Mouse (Mus musculus) thymus, adult 2 months (tissue): Measurements from ENCODE around the gene Ppp1r15b. TPM values are rescaled to one million over a fixed set of nuclear protein-coding genes. Genes with fewer than 3 reads are reported as not detected.

Experiments used
- DNase-seq: peaks from one replicate; pipeline ENCODE4 v3.0.0; 2021
- H3K27ac ChIP-seq: fragments of 200-500 bp; 2 replicates; pipeline ENCODE4 v1.5.1; 2012; ENCODE audit warnings: low read length, control low read depth; ENCODE audit not compliant: control insufficient read depth, insufficient read depth
- H3K27me3 ChIP-seq: fragments of 200-500 bp; 2 replicates; pipeline ENCODE4 v1.6.1; 2012; ENCODE audit warnings: mild to moderate bottlenecking, low read length, moderate library complexity, mixed read lengths; ENCODE audit not compliant: control insufficient read depth, insufficient read depth
- H3K36me3 ChIP-seq: fragments of 200-500 bp; 2 replicates; pipeline ENCODE4 v1.6.1; 2012; ENCODE audit warnings: mild to moderate bottlenecking, low read length, moderate library complexity; ENCODE audit not compliant: control insufficient read depth, insufficient read depth
- H3K4me1 ChIP-seq: fragments of 200-500 bp; replicated peaks from 2 replicates; pipeline ENCODE4 v1.6.1; 2012; ENCODE audit warnings: low read length; ENCODE audit not compliant: control insufficient read depth, insufficient read depth
- H3K4me3 ChIP-seq: fragments of 200-500 bp; 2 replicates; pipeline ENCODE4 v1.5.1; 2012; ENCODE audit warnings: mild to moderate bottlenecking, low read length, control low read depth, moderate library complexity; ENCODE audit not compliant: control insufficient read depth, insufficient read depth
- CTCF ChIP-seq: fragments of 200-500 bp; IDR thresholded peaks from 2 replicates; pipeline ENCODE4 v1.5.1; 2012; ENCODE audit warnings: mild to moderate bottlenecking, control low read depth, low read length, moderate library complexity, borderline replicate concordance; ENCODE audit not compliant: control insufficient read depth, poor library complexity, insufficient read depth; ENCODE audit errors: extremely low read depth
- POLR2A ChIP-seq: fragments of 200-500 bp; IDR thresholded peaks from 2 replicates; pipeline ENCODE4 v1.6.1; 2012; ENCODE audit warnings: mild to moderate bottlenecking, low read length, control low read depth, moderate library complexity; ENCODE audit not compliant: control insufficient read depth, poor library complexity, insufficient read depth; ENCODE audit errors: extremely low read depth
- WGBS: fragments of 180-500 bp; shearing (Covaris S2); methylation state at CpG from one replicate; pipeline ENCODE4 v1.1.7; 2018; 5-methylcytosine and 5-hydroxymethylcytosine counted together
- polyA plus RNA-seq: library from polyadenylated mRNA; depleted of rRNA; stranded (reverse); fragments of >200 nt; gene quantifications from 2 replicates; pipeline ENCODE4 v1.2.3, GENCODE M21; 2012

The Ppp1r15b gene
- polyA plus RNA-seq, 1 experiment: 45.8 TPM

DNA sequence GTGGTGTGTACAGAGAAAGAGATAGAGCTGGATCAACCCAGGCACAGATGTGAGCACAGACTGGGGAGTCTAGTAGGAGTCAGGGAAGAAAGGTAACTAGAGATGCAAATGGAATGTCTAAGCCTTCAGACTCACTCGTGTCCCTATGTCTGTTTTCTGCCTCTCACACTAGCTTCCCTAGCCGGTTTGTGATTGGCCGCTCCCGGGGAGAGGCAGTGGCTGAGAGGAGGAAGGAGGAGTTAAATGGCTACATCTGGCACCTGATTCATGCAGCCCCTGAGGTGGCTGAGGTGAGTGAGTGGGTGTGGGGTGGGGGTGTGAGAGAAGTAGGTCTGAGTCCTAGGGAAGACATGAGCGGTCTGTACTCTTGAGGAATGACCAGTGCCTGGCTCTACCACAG lies 28.8 kb upstream of the Ppp1r15b start:
- Histone ChIP-seq H3K4me3 (no peak overlapping the region), H3K36me3 (no peaks in the 10 kb centered on the region), H3K27me3 (no peaks in the 10 kb centered on the region), H3K27ac (no peak overlapping the region), H3K4me1 (no peaks in the 10 kb centered on the region; the same call in 1 of the 2 replicates)
- TF ChIP-seq CTCF: no peak
- TF ChIP-seq POLR2A: no peak
- 92% methylated on average over 5 of the region's 5 CpGs for WGBS
- no peak for DNase-seq

DNA sequence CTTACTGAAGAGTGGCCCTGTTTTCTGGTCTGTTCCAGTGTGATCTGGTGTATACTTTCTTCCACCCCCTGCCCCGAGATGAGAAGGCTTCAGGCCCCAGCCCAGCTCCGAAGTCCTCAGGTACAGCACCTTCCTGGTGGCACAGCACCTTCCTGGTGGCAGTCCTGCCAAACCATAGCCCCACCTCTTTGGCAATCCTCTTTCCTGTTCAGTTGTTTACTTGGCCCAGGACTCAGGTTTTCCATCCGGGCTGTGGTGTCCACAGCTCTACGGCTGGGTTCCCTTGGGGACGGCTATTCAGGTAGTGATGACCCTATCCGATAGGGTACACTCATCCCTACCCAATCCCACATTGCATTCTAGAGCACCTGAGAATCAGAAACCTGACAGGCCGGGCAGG lies 27.6 kb upstream of the Ppp1r15b start:
- Histone ChIP-seq H3K36me3 (no peaks in the 10 kb centered on the region), H3K27me3 (no peaks in the 10 kb centered on the region), H3K27ac (no peak overlapping the region), H3K4me1 (no peaks in the 10 kb centered on the region; the same call in 1 of the 2 replicates), H3K4me3 (no peak overlapping the region)
- no peak for DNase-seq
- WGBS: 95% methylated on average over 7 of the region's 7 CpGs
- TF ChIP-seq POLR2A: no peak
- no peak for TF ChIP-seq CTCF

DNA sequence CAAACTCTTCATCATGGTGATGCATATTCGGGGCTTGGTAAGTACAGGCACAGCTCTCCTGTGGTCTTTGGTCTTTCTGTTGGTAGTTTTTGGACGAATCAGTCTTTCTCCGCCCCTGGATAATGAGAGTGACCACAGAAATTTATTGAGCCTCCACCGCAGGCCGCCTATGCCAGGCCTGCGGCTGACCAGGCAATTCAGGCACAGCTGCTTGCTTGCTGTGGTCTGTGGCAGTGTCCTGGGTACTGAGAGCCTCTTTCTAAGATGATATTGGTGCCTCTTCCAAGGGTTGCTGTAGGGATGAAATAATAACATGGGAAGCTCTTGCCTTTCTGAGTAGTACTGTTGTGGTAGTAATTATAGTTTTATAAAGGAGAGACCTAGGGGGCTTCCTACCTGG lies 27.1 kb upstream of the Ppp1r15b start:
- Histone ChIP-seq H3K27ac (no peak overlapping the region), H3K4me1 (no peaks in the 10 kb centered on the region), H3K4me3 (no peak overlapping the region), H3K36me3 (no peaks in the 10 kb centered on the region), H3K27me3 (no peaks in the 10 kb centered on the region)
- TF ChIP-seq POLR2A (no peak), CTCF (no peak)
- no peak for DNase-seq
- WGBS: 96% methylated on average over 6 of the region's 6 CpGs

GRCm38 (mm10) chr1:133116108-133116507 lies 14.8 kb upstream of the Ppp1r15b start:
- Histone ChIP-seq H3K36me3 (no peaks in the 10 kb centered on the region), H3K27ac (no peak overlapping the region), H3K27me3 (no peaks in the 10 kb centered on the region), H3K4me3 (no peak overlapping the region), H3K4me1 (no peaks in the 10 kb centered on the region)
- TF ChIP-seq POLR2A (no peak), CTCF (no peak)
- 98% methylated on average over 4 of the region's 4 CpGs for WGBS
- DNase-seq: no peak

DNA sequence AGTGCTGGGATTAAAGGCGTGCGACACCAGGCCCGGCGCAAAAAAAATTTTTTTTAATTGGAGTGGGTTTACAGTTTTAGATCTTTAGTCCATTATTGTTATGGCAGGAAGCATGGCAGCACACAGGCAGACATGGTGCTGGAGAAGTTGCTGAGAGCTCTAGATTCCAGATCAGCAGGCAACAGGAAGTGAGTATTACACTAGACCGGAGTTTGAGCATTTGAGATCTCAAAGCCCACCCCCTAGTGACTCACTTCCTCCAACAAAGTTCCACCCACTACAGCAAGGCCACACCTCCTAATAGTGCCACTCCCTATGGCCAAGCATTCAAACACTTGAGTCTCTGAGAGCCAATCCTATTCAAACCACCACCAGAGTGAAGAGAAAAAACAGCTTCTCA lies 12.8 kb upstream of the Ppp1r15b start:
- Histone ChIP-seq H3K27ac (no peak overlapping the region), H3K4me3 (no peak overlapping the region), H3K27me3 (no peaks in the 10 kb centered on the region), H3K36me3 (no peaks in the 10 kb centered on the region), H3K4me1 (no peaks in the 10 kb centered on the region; the same call in 1 of the 2 replicates)
- no peak for TF ChIP-seq CTCF
- no peak for TF ChIP-seq POLR2A
- 87% methylated on average over 5 of the region's 5 CpGs for WGBS
- no peak for DNase-seq

DNA sequence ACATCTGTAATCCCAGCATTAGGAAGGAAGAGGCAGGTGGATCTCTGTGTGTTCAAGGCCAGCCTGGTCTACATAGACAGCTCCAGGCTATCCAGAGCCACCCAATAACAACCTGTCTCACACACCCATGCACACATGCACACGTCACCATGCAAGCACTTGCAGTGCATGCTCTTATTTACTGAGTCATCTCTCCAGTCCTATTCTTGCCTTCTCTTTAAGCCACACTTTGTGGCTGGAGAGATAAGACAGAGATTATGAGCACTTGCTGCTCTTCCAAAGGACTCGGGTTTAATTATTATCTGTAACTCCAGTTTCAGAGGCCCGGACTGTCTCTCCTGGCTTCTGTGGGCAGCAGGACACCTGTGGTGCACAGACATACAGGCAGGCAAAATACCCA lies 12.1 kb upstream of the Ppp1r15b start:
- H3K4me3 ChIP-seq: no peak overlapping the region
- H3K4me1 ChIP-seq: no peaks in the 10 kb centered on the region; the same call in 1 of the 2 replicates
- TF ChIP-seq POLR2A (no peak), CTCF (no peak)
- H3K27ac ChIP-seq: no peak overlapping the region
- 92% methylated on average over 3 of the region's 3 CpGs for WGBS
- no peak for DNase-seq
- no peaks in the 10 kb centered on the region for H3K36me3 ChIP-seq
- H3K27me3 ChIP-seq: no peaks in the 10 kb centered on the region

GRCm38 (mm10) chr1:133119931-133120712 lies 10.8 kb upstream of the Ppp1r15b start:
- 78% methylated on average over 7 of the region's 7 CpGs for WGBS
- no peak for DNase-seq
- no peak overlapping the region for H3K27ac ChIP-seq

More at GRCm38 (mm10) chr1:133119931-133120712, 10.8 kb upstream of the Ppp1r15b start:
- Histone ChIP-seq H3K4me3 (no peak overlapping the region), H3K4me1 (no peaks in the 10 kb centered on the region; the same call in 1 of the 2 replicates), H3K27me3 (no peaks in the 10 kb centered on the region), H3K36me3 (no peaks in the 10 kb centered on the region)
- TF ChIP-seq CTCF: no peak
- TF ChIP-seq POLR2A: no peak
